Mouse (Mus musculus) gastrocnemius, adult 8-10 months (tissue): ENCODE measurements around the gene Pdzd8. TPM values are rescaled to one million over a fixed set of nuclear protein-coding genes. Genes with fewer than 3 reads are reported as not detected.

Experiments used
- DNase-seq, 2 experiments: peaks; one replicate each; pipeline ENCODE4 v3.0.0; 2022; ENCODE audit warnings: low spot score in 2 of 2
- total RNA-seq, 4 experiments: library from RNA; stranded (reverse); gene quantifications; 2 replicates each; pipeline ENCODE4 v1.2.4; 2022

Gene Pdzd8
- total RNA-seq, result 10 to 100 TPM; 13.5 to 15.2 (median 14.3) TPM

DNA sequence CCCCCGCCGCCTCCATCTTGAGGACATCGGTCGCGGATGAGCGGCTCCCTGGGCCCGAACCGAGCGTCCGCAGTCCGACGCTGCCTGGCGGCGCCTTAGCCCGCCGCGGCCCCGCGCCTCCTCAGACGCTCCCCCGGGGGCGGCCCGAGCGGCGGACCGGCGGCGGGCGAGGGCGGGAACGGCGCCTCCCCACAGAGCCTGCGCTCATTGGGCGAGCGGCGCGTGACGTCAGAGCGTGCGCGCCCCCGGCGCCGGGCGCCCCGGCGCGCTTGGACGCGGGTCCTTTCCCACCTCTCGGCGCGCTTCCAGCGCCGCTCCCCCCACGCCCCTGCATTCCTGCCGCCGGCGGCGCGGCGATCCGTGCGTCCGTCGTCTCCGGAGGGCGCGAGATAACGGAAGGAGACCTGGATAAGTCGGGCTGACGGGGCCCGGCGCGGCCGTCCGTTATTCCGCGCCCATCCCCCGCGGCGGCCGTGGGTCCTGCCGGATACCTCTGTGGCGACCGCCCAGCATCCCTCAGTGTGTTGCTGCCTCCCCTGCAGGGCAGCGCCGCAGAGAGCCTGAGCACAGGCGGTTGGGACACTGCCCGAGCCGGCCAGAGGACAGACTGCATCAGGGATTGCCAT is at the start of gene Pdzd8:
Pdzd8 (minus strand) TSS at position 123 of the 626 bp plus-strand sequence.
- peak; percentile 71 to 83 for DNase-seq

DNA sequence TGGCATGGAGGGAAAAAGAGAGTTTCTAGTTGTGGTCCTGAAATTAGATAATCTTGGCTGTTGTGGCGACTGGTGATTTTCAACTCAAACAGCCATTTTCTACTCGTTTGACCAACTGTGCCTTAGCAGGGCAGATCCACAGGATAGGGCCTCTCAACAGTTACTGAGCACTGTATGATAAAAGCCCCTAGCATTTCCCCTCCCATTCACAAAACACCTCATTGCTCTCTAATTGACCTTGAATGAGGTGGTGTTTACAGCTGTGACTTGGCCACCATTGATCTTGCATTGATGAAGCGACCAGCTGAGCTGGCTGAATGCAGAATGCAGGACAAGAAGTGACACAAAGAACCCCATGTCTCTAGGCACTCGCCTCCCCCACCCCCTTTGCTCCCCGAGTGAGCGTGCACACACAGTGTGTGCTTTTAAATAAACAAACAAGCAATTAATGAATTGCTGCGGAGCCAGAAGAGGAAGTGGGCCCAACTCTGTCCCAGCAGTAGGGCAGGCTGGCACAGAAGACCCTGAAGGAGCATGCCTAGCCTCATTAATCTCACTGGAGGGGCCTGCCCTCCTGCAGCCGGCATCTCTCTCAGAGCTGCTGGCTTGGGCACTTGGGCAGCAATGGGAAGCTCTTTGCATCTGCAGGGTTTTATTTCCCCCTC is 48.3 kb upstream of the Pdzd8 start:
- no peak for DNase-seq

DNA sequence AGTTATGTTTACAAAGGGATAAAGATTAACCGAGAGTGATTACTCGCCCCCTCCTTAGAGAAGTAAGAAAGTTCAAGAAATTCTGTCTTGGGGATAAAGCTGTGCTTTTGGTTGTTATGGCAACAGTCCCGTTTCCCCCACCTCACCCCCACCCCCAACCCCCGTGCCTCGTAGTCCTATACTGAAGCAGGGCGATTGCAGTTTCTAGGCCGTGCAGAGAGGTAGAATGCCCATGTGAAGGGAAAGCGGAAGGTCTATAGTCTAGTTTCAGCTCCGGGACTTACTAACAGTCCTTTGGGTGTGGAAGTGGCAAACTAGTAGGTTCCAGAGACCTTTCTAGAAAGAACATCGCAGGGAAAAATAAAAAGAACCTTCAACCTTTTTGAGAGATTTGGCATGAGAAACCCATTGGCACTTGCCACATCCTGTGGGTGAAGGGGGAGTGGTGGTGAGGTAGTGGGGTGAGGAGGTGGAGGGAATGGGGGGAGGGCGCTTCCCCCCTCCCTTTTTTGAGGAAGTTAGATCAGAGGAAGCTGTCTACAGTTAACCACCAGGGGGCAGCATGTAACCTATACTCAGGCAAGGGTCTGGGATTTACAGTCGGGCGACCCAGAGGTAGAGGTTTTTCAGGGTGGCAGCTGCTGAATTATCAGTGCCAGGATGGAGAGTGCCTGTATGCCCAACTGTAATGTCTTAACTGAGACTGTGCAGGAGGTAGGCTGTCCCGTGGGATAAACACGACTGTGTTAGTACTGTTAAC is 43.4 kb upstream of the Pdzd8 start:
- peak; percentile 27 to 40 for DNase-seq

DNA sequence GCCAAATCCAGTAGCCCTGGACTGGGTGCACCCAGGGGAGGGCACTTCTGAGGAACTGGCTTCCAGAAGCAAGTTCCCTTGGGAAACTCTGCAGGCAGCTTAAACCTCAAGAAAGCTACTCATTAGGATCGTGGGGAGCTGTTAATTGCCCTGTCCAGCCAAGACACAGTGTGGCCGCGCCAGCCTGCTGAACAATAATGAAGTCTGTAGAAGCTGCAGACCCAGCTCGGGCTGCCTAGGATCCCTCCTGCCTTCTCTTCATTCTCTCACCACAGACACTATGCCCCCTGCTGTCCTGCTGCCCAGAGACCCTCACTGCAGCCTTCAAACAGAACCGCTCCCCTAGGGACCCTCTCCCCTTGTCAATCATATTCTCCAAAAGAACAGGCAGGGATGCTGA is 42.8 kb upstream of the Pdzd8 start:
- DNase-seq, result no peak

DNA sequence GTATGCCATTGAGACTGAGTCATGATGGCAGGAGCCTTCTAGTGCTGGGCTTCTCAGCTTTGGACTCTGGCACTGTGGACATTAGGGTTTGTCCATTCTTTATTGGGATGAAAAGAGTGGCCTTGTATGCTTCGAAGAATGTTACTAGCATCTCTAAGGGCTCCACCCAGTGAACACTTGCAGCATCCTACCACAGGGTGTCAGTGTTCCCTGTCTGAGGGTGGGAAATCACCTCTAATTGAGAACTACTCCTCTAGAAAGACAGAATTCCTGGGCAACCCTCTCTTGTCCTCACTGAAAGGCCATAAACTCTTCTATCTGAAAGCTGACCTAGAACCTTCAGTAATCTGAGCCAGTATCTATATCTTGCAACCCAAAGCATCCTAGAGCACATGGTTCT is 41.6 kb upstream of the Pdzd8 start:
- DNase-seq, result no peak

DNA sequence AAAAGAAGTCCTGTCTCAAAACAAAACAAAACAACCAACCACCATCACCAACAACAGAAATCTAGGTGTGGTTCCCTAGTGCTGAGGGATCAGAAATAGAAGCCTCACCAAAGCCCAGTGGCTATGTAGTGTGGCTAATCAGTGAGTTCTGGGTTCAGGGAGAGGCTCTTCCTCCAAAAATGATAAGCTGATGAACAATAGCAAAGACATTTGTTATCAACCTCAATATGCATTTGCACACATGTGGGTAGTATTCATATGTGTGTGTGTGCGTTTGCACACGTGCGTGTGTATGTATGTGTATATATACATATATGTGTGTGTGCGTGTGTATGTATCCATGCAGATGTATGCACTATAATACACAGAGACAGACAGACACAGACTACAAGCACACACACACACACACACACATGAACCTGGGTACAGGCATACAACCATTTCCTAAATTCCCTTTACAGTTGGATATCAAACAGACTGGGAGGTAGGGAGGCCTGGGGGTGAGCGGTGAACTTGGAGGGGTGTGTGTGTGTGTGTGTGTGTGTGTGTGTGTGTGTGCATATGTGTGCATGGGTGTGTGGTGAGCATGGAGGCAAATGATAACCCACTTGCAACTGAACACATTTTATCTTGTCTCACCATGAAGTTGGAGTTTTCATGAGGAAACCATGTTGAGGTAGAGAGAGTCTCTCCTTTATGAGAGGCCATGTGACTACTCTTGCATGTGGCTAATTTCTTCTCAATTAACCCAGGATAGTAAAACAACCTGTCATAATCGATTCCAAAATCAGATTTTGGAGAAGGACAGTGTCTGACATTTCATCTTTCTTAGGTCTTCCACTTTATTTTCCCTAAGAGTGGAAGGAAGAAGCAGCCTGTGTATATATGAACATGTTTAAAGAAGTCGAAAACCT is 39.3 kb upstream of the Pdzd8 start:
- no peak for DNase-seq

DNA sequence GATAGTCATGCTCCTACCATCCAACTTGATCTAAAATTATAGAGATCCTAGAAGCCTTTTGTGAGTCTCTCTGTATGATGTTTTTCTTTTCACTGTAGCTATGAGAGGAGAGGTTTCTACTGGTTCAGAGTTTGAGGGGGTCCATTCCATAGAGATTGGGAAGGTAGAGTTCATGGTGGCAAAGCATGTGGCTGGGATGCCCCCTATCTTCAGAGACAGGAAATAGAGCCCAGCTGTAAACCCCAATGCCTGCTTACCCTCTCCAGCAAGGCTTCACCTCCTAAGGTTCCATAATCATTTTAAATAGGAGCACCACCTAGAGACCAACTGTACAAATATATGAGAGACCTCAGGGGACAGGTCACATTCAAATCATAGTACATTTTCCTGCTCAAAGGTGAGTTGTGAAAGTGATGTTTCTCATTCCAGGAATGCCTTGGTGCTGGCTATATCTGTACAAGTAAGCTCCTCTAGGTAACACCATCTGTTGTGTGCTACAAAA is 36.9 kb upstream of the Pdzd8 start:
- DNase-seq, result no peak

DNA sequence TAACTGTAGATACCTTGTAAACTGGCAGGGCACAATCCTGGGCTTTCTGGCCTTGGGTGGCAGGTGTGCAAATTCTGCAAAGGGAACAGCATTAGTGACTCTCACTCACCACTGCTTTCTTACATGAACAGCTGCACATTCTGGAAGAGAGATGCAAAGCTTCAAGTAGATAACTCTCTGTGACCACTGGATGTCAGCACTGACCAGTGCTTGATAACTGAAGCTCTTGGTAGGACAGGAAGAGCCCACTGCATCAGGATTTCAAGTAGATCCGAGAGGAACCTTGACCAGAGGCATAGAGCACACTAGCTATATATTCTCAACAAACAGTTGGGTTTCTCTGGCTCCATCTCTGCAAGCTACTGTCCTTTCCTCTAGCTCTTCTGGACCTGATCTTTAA is 34.4 kb upstream of the Pdzd8 start:
- no peak for DNase-seq

DNA sequence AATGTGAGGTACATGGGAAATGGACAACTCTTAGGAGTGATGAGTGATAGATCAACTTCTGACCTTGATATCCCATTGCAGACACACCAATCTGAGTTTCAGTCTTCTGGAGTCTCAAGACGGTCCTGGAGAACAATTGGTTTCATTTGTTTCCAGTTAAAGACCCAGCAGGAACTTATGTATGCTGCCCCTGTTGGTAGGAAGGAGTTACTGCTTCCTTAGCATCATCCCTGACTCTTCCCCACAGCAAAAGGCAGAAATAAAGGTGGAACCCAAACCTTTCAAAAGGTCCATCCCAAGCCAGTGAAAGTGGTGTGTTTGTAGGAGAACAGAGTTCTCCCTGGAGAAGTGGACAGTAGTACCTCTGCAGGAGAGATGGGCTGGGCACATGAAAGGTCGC is 30.9 kb upstream of the Pdzd8 start:
- DNase-seq, result no peak

DNA sequence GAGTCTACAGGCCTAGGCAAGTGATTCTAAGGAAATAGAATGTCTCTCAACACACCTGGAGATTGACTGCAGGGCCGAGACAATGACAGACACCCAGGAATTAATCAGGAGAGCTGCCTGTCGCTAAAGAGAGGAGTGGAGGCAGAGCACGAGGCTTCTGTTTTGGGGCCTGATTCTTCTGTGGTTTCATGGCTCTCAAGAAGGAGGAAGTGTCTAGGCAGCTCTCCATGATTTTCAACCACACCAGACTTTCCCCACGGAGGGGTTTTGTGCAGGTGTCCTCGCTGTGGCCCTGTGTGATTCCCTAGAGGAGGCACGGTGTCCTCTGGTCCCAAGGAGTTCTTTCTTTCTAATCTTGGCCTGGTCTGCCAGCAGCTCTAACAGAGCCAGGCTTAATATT is 29.4 kb upstream of the Pdzd8 start:
- DNase-seq, result no peak

DNA sequence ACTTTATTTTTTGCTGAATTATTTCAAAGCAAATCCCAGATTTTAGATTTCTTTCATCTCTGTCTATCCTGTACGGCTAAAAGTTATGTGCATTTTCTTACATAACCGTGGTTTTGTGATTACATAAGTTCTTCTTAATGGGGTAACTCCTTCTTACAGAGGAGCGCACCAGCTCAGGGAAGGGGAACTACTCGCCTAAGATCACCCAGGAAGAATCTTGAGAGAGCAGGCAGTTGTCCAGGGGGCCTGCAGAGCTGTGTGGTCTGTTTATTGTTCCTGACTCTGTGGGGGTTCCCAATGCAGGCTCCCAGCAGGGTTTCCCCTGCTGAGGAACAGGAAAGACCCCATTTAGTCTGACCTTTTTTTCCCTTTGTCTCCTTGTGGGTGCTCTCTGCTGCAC is 27.3 kb upstream of the Pdzd8 start:
- no peak for DNase-seq

DNA sequence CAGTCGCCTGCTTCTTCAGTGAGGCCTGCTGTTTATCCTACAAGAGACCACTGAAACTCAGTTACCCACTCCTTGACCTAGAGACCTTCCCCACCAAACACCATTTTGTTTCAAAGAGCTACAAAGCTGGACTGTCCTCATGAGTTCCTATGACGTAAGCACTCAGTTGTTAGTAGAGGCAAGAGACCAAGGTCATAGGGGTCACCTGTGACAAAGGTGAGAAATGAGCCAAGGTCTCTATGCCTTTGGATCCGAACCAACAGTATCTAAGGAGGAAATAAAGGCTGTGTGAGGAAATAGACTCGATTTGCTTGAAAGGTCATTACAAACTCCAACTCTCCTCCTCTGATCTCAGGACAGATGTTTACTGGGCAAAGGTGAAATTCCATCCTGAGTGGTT is 25.4 kb upstream of the Pdzd8 start:
- no peak for DNase-seq

DNA sequence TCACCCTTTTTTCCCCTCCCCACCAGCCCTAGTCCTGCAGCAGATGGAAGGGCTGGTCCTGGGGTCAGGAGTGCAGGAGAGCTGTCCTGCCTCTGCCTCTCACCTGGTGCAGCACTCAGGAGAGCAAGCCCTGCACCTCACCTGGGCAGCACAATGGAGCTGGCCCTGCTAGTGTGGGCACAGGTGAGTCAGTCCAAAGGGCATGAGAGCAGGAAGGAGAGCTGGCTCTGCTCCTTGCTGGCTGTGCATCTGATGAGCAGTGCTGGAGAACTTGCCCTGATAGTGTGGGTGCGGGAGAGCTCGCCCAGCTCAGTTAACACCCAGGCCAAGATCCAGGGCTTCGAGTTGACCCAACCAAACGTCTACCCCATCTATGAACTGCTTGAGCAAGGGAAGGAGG is 22.3 kb upstream of the Pdzd8 start:
- DNase-seq, result no peak

DNA sequence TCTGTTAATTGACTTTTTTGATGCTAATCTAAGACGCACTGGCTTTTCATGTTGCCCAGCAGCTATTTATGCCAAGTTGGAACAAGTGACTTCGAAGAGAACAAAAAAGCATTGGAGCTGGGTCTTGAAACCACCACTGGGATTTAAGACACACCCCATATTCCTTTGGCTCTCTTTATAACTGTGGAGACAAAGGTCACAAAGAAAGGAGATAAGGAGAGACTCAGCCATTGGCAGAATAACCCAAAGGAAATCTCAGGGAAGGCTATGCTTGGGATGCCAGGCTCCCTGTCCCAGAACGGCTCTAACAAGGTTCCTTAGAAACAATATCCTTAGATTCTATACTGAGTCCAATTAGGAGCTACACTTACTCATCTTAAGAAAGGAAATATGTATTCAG is 21.1 kb upstream of the Pdzd8 start:
- DNase-seq, result no peak

DNA sequence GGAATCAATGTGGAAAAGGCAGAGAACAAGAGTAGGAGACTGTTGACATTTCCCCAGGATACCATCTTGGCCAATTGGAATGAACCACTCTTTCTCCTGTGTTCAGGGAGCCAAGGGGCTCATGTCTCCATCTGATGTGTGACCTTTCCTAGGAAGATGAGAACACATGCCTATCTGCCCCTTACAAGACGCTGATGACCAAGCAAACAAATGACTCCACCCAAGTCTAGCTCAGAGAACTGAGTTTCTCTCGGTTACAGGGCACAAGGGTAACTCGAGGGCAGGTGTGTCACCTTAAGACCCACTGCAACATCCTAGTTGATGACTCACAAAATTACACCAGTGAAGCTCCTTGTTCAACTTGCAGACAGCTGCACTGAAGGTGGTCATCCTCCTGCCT is 18.1 kb upstream of the Pdzd8 start:
- DNase-seq, result no peak

DNA sequence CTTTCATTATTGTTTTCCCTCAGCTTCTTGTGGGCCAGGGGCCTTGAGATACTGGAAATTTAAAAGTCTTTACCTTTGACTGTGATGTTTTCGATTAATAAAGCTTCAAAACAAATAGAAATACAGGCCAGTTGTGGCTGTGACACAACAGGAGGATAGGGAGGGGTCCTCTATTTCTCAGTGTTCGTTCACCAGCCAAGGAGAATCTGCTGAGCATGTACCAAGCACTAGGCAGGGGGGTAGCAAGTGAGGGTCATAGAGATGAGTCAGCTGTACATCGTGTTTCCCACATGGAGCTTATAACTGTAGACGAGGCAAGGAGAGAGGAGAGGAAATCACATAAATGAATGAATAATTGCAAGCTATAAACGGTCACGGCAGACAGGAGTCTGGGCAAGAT is 17.1 kb upstream of the Pdzd8 start:
- no peak for DNase-seq

DNA sequence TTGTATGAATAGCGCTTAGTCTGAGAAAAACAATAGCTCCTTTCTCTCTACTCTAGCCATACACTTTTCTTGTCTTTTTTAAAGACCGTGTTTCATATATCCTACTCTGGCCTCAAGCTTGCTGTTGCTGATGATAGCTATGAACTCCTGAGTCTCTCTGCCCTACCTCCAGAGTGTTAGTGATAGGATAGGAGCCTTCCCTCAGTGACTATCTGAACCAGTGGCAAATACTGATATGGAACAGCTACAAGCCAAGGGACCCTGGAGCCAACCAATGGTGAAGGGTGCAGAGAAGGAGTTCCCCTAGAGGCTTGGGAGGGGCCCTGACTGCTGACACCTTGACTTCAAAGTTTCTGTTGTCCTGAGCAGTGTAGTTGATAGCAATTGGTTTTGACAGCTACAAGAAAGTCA is 14.9 kb upstream of the Pdzd8 start:
- no peak for DNase-seq

DNA sequence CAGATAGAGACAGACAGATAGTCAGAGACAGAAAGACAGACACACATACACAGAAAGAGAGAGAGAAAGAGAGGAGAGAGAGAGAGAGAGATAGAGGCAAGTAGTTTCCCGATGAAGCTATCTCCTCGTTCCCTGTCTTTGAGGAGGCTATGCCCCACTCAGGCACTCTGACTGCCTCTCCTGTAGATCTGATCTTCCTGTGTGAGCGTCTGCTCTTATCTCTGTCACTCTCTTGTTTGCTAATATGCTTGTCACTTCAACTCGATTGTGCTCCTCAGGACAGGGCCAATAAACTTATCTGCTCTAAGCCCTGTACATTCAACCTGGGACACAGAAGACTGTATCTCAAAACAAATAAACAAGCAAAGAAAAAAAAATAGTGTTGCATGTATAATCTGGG is 13.6 kb upstream of the Pdzd8 start:
- DNase-seq, result no peak

DNA sequence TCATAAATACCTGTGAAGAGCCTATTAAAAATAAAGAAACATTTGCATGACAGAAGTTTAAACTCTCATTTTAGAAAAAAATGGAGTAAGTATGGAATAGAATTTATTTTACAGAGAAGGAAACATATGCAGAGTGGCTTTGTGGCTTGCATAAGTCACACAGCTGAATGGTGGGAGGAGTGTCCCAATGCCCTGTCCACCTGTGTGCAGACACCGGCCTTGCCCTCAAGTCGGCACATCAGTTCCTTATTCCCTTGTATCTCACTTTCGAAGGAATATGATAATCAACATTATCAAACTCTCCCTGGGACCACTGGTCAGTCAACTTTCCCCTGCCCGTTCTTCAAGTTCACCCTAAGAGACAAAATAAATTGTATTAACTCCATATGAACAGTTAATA is 12.3 kb upstream of the Pdzd8 start:
- DNase-seq, result no peak

DNA sequence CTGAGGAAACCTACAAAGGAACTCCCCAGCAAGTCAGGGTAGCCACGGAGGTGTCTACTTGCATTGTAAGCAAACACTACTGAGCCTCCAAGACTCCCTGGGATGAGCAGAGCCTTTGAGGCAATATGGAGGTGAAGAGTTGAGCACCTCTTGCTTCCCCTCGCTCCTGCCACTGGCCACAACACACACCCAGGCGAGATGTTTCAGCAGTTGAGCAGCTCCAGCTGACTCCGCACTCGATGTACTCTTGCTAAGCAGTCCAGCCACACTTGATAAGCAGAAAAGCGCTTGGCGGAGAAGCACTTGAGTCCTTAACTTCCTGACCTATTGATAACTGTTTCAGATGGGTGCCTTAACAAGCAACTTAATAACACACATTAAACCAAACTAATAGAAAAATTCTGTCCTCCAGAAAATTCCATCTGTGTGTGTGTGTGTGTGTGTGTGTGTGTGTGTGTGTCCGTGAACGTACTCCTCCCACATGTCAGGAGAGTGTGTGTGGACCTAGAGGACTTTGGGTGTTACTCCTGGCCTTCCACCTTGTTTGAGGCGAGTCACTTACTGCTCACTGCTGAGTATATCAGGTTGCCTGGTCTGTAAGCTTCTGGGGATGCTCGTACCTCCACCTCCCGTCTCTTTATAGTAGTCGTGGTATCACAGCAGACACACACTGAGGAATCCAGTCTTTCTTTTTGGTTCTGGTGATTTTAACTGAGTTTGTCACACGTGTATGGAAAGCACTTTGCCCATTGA is 11.4 kb upstream of the Pdzd8 start:
- DNase-seq, result no peak

DNA sequence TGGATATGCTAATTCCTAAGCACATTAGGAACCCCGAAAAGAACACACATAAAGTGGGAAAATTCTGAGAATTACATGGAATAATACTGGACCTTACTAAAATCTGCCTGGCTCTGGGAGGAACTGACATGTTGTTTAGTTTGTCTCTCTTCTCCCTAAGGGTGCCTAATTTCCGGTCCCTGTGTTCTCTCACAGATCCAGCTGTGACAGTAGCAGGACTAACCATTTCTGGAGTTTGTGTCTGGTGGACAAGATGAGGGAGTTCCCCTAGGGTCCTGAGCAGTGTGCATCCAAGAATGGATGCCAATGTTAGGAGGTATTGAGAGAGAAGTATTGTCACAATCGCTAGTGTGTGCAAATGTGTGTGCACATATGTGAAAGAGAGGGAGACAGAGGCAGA is 10.8 kb upstream of the Pdzd8 start:
- no peak for DNase-seq
